Mouse (Mus musculus): ENCODE data around the gene Kcnq2. TPM values are rescaled to one million over a fixed set of nuclear protein-coding genes. Genes with fewer than 3 reads are reported as not detected.
A peak's percentile ranks its signal among the peaks of the same experiment; 100 is the strongest.

Gene Kcnq2
- polyA plus RNA-seq, 1 experiment from 2014 or later: 41.6 TPM

DNA sequence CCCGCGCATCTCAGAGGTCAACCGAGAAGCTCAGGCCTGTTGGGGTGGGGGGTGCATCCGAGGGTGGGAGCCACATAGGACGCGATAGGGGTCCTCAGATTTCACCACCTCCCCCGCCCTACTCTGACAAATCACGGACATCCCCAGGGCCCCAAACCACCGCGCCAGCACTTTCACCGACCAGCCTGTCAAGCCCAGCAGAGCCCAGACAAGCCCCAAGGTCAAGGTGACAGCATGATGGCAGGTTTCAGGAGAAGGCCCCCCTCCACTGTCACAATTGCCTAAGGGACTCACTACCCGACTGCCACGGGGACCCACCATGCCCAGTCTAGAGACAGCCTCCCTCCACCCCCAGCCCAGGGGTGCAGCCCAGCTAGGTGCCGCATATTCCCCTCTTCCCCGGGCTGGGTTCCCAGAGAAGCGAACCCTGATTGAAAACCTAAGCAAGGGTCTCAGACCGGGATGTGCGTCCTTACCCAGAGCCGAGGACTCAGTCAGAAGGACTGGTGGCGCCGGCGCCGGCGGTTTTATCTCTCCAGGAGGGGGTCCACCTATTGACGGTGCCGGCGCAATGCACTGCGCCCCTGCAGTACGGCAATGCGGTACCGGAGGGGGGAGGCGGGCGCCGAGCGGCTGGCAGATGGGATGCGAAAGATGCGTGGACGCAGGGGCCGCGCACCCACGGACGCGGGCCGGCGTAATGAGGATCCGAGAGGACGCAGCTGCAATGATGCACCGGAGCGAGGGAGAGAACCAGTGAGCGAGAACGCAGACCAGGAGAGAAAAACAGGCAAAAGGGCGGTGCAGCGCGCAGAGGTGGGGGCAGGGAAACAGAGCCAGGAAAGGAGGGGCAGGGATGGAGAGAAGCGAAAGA, 21.4 kb upstream of the Kcnq2 start, which contains the start of gene Eef1a2:
Eef1a2 (minus strand) TSS at position 767 of the 874 bp plus-strand sequence.
- ATAC-seq (ENCODE audit: low FRiP score, low read depth): peak; percentile 42
- Histone ChIP-seq H3K36me3 (no peaks in the 10 kb centered on the region), H3K4me1 (peaks cover 26% of the 10 kb centered on the region), H3K27me3 (replicated peaks) (peaks cover 37% of the 10 kb centered on the region), H3K4me3 (peak within 1 kb of the TSS; percentile 42), H3K27ac (peak within 1 kb of the TSS; percentile 67), H3K9me3 (no peaks in the 10 kb centered on the region), H3K9ac (peak within 1 kb of the TSS; percentile 64), H3K4me2 (replicated peaks) (peak within 1 kb of the TSS; percentile 62)
- WGBS: 4% methylated on average over 55 of the region's 55 CpGs

DNA sequence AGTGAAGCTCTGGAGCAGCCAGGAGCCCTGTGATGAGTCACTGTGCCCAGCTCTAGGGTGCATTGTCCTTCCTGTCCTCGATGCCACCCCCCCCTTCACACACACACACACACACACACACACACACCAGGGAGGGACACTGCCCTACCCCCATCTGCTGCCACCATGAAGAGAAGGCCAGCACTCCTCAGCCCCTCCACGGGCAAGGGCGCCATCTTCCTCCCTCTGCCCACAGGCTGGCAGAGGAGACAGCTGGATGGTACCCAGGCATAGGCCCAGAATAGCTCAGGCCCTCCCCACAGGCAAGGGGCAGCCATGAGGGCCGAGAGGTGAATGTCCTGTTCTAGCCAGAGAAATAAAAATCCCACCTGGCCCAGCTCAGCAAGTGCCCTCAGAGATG, 20.7 kb upstream of the Kcnq2 start:
- no peak overlapping the region for H3K27ac ChIP-seq
- H3K27me3 ChIP-seq (replicated peaks): peaks cover 39% of the 10 kb centered on the region
- H3K4me3 ChIP-seq: peak overlapping the region; percentile 42
- H3K4me2 ChIP-seq (replicated peaks): peak overlapping the region; percentile 62
- H3K9ac ChIP-seq: peak overlapping the region; percentile 64; the same call in 1 of the 2 replicates
- peaks cover 26% of the 10 kb centered on the region for H3K4me1 ChIP-seq
- H3K36me3 ChIP-seq: no peaks in the 10 kb centered on the region
- ATAC-seq (ENCODE audit: low FRiP score, low read depth): no peak
- whole genome bisulfite sequencing: 64% methylated on average over 4 of the region's 4 CpGs
- no peaks in the 10 kb centered on the region for H3K9me3 ChIP-seq

DNA sequence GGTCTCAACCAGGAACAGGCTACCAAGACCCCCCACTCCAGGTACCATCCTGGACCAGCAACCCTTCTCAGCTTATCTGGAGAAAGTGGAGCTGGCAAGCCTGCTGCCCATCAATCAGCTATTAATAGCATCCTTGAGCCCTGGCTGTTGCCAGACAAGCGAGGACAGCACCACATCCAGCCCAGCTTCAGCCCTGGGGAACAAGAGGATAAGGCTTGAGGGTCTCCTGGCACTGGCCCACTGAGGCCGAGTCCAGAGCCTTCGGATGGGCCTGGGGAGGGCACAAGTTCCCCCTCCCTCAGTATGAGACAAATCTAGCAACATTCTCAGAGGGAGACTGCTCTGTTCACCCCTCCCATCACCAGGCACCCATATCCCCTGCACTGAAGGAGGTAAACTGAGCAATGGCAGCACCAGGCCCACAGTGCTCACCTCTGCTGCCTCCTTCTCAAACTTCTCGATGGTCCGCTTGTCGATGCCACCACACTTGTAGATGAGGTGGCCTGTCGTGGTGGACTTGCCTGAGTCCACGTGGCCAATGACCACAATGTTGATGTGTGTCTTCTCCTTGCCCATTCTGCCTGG, 19.8 kb upstream of the Kcnq2 start:
- H3K36me3 ChIP-seq: no peaks in the 10 kb centered on the region
- peaks cover 45% of the 10 kb centered on the region for H3K27me3 ChIP-seq (replicated peaks)
- no peak overlapping the region for H3K27ac ChIP-seq
- H3K4me3 ChIP-seq: no peak overlapping the region
- 83% methylated on average over 8 of the region's 8 CpGs for WGBS
- no peak for ATAC-seq (ENCODE audit: low FRiP score, low read depth)
- no peak overlapping the region for H3K4me2 ChIP-seq (replicated peaks)
- no peaks in the 10 kb centered on the region for H3K9me3 ChIP-seq
- peaks cover 21% of the 10 kb centered on the region for H3K4me1 ChIP-seq
- no peak overlapping the region for H3K9ac ChIP-seq

DNA sequence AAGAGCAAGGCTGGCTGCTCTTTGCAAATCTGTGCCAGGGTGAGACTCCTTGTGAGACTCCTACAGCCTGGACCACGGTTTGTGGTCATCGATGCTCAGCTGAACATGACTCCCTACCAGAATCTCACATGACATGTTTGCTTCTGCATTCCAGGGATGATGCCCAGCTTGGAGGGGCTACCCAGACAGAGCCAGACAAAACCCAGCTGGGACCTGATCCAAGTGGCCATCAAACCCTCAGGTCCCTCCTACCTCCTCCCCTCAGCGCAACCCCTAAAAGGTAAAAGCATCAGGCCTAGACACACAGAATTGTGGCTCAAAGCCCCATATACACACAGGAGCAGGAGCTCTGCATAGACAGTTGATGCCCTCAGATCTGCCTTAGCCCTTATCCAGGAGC, 19.3 kb upstream of the Kcnq2 start:
- no peak overlapping the region for H3K4me2 ChIP-seq (replicated peaks)

DNA sequence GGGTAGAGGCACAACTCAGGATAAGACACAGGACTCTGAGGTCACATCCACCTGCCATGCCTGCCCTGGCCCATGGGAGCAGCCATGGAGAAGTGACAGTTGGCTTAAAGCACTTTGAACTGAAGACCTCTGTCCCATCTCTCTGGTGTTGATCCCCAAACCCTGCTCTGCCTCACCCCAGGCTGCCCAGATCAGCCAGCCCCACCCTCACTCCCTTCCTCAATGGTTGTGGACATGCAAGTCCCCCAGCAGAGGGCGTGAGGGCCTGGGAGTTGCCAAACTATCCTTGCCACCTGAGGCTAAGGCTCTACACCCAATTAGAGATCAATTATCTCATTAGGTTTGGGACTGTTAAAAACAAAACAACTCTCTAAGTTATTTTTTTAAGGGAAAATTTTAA, 18.7 kb upstream of the Kcnq2 start:
- Histone ChIP-seq H3K27ac (no peak overlapping the region), H3K4me1 (peaks cover 13% of the 10 kb centered on the region), H3K4me2 (replicated peaks) (no peak overlapping the region), H3K9me3 (no peaks in the 10 kb centered on the region), H3K36me3 (no peaks in the 10 kb centered on the region), H3K9ac (no peak overlapping the region), H3K4me3 (no peak overlapping the region), H3K27me3 (replicated peaks) (peaks cover 53% of the 10 kb centered on the region)
- WGBS: 0% methylated on average over 1 of the region's 1 CpGs
- ATAC-seq (ENCODE audit: low FRiP score, low read depth): no peak

More for the DNA sequence above, 19.3 kb upstream of the Kcnq2 start:
- Histone ChIP-seq H3K9ac (no peak overlapping the region), H3K27ac (no peak overlapping the region), H3K27me3 (replicated peaks) (peaks cover 50% of the 10 kb centered on the region), H3K36me3 (no peaks in the 10 kb centered on the region), H3K9me3 (no peaks in the 10 kb centered on the region), H3K4me3 (no peak overlapping the region), H3K4me1 (peaks cover 15% of the 10 kb centered on the region)
- 81% methylated on average over 3 of the region's 3 CpGs for WGBS
- no peak for ATAC-seq (ENCODE audit: low FRiP score, low read depth)

- H3K36me3 ChIP-seq: no peaks in the 10 kb centered on the region
- no peak overlapping the region for H3K4me2 ChIP-seq (replicated peaks)
- WGBS: 100% methylated on average over 1 of the region's 1 CpGs
- H3K4me3 ChIP-seq: no peak overlapping the region
- no peaks in the 10 kb centered on the region for H3K9me3 ChIP-seq
- peaks cover 20% of the 10 kb centered on the region for H3K4me1 ChIP-seq
- peaks cover 60% of the 10 kb centered on the region for H3K27me3 ChIP-seq (replicated peaks)
- ATAC-seq (ENCODE audit: low FRiP score, low read depth): no peak
- H3K27ac ChIP-seq: no peak overlapping the region
- no peak overlapping the region for H3K9ac ChIP-seq
Measured at GRCm38 (mm10) chr2:181153131-181153530, 18.0 kb upstream of the Kcnq2 start.

- Histone ChIP-seq H3K36me3 (no peaks in the 10 kb centered on the region), H3K27ac (no peak overlapping the region), H3K27me3 (replicated peaks) (peaks cover 57% of the 10 kb centered on the region), H3K4me2 (replicated peaks) (no peak overlapping the region), H3K9ac (no peak overlapping the region), H3K9me3 (no peaks in the 10 kb centered on the region), H3K4me1 (peaks cover 24% of the 10 kb centered on the region), H3K4me3 (no peak overlapping the region)
- no peak for ATAC-seq (ENCODE audit: low FRiP score, low read depth)
- 94% methylated on average over 17 of the region's 17 CpGs for WGBS
Measured at GRCm38 (mm10) chr2:181152701-181153100, 17.6 kb upstream of the Kcnq2 start.

GRCm38 (mm10) chr2:181150281-181150680, 15.2 kb upstream of the Kcnq2 start:
- Histone ChIP-seq H3K27ac (no peak overlapping the region), H3K9ac (no peak overlapping the region), H3K4me1 (peaks cover 15% of the 10 kb centered on the region), H3K36me3 (no peaks in the 10 kb centered on the region), H3K9me3 (no peaks in the 10 kb centered on the region), H3K4me2 (replicated peaks) (no peak overlapping the region), H3K27me3 (replicated peaks) (peaks cover 50% of the 10 kb centered on the region), H3K4me3 (no peak overlapping the region)
- ATAC-seq (ENCODE audit: low FRiP score, low read depth): no peak
- 74% methylated on average over 6 of the region's 6 CpGs for WGBS

DNA sequence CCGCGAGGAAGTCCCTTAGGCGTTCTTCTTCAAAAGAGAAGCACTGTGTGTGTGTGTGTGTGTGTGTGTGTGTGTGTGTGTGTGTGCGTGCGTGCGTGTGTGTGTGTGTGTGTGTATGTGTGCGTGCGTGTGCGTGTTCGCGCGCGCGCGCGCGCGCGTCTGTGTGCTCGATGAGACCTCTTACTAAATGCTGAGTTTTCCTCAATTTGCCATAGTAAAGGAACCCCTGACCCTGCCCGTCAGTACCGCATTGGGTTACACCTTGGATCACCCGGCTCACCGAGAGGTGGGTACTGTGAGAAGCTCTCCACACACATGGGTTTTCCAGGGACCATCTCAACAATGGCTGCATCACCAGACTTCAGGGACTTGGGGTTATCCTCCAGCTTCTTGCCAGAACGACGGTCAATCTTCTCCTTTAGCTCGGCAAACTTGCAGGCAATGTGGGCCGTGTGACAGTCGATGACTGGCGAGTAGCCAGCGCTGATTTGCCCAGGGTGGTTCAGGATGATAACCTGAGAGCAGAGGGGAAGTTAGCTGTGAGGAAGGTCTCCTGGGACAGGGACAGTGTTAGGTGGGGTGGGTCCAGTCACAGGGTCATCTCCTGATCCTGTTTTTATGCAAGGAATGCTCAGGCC, 13.3 kb upstream of the Kcnq2 start:
- peak overlapping the region; percentile 82 for H3K4me2 ChIP-seq (replicated peaks)
- ATAC-seq (ENCODE audit: low FRiP score, low read depth): no peak
- no peak overlapping the region for H3K27ac ChIP-seq
- 17% methylated on average over 27 of the region's 31 CpGs for WGBS
- peaks cover 15% of the 10 kb centered on the region for H3K4me1 ChIP-seq
- no peaks in the 10 kb centered on the region for H3K36me3 ChIP-seq
- H3K9ac ChIP-seq: peak overlapping the region; percentile 36; the same call in 1 of the 2 replicates
- H3K9me3 ChIP-seq: no peaks in the 10 kb centered on the region
- H3K4me3 ChIP-seq: peak overlapping the region; percentile 40
- H3K27me3 ChIP-seq (replicated peaks): peaks cover 43% of the 10 kb centered on the region

- WGBS: under 1% methylated on average over 61 of the region's 61 CpGs
- ATAC-seq (ENCODE audit: low FRiP score, low read depth): peak; percentile 46; the same call in 1 of the 2 replicates
- Histone ChIP-seq H3K4me1 (peaks cover 15% of the 10 kb centered on the region), H3K27ac (no peak overlapping the region), H3K36me3 (no peaks in the 10 kb centered on the region), H3K4me3 (peak overlapping the region; percentile 40), H3K27me3 (replicated peaks) (peaks cover 43% of the 10 kb centered on the region), H3K4me2 (replicated peaks) (peak overlapping the region; percentile 82), H3K9ac (peak overlapping the region; percentile 36), H3K9me3 (no peaks in the 10 kb centered on the region)
Measured at GRCm38 (mm10) chr2:181147546-181148317, 12.6 kb upstream of the Kcnq2 start.

GRCm38 (mm10) chr2:181146976-181147545, 12.0 kb upstream of the Kcnq2 start:
- no peaks in the 10 kb centered on the region for H3K9me3 ChIP-seq
- no peak overlapping the region for H3K9ac ChIP-seq
- H3K36me3 ChIP-seq: no peaks in the 10 kb centered on the region
- WGBS: 63% methylated on average over 4 of the region's 4 CpGs
- H3K27me3 ChIP-seq (replicated peaks): peaks cover 43% of the 10 kb centered on the region
- peak overlapping the region; percentile 82 for H3K4me2 ChIP-seq (replicated peaks)
- H3K4me1 ChIP-seq: peaks cover 15% of the 10 kb centered on the region
- no peak overlapping the region for H3K4me3 ChIP-seq
- ATAC-seq (ENCODE audit: low FRiP score, low read depth): no peak
- H3K27ac ChIP-seq: no peak overlapping the region

Measured in neural tube, embryonic 12.5 days (tissue).